Mouse (Mus musculus) lung, embryonic 14.5 days (tissue): ENCODE results near the gene Grid1. TPM values are rescaled to one million over a fixed set of nuclear protein-coding genes. Genes with fewer than 3 reads are reported as not detected.

Source experiments
- ATAC-seq: fragments of 200-750 bp; cut with Nextera tagmentation; 2 replicates; pipeline ENCODE4 v1.8.0; 2017; ENCODE audit warnings: mild to moderate bottlenecking, moderate TSS enrichment, moderate library complexity; ENCODE audit not compliant: insufficient read depth
- DNase-seq: peaks from one replicate; pipeline ENCODE4 v3.0.0-alpha.2; 2015
- H3K27ac ChIP-seq: fragments of 300-500 bp; sonication (generic); 2 replicates; pipeline ENCODE4 v1.5.1; 2014; ENCODE audit warnings: low read depth, mild to moderate bottlenecking, moderate library complexity
- H3K27me3 ChIP-seq: fragments of 300-500 bp; sonication (generic); 2 replicates; pipeline ENCODE4 v1.6.1; 2014; ENCODE audit warnings: low read length, control low read depth; ENCODE audit not compliant: insufficient read depth
- H3K36me3 ChIP-seq: fragments of 300-500 bp; sonication (generic); 2 replicates; pipeline ENCODE4 v1.6.1; 2014; ENCODE audit warnings: control low read depth; ENCODE audit not compliant: insufficient read depth
- H3K4me1 ChIP-seq: fragments of 300-500 bp; sonication (generic); 2 replicates; pipeline ENCODE4 v1.6.1; 2014; ENCODE audit warnings: antibody characterized with exemption, control low read depth; ENCODE audit not compliant: insufficient read depth
- H3K4me2 ChIP-seq: fragments of 300-500 bp; sonication (generic); 2 replicates; pipeline ENCODE4 v1.6.1; 2014; ENCODE audit warnings: mild to moderate bottlenecking
- H3K4me3 ChIP-seq: fragments of 300-500 bp; sonication (generic); 2 replicates; pipeline ENCODE4 v1.5.1; 2014; ENCODE audit warnings: low read depth, low read length
- H3K9ac ChIP-seq: fragments of 300-500 bp; sonication (generic); 2 replicates; pipeline ENCODE4 v1.6.1; 2014
- H3K9me3 ChIP-seq: fragments of 300-500 bp; sonication (generic); 2 replicates; pipeline ENCODE4 v1.6.1; 2016; ENCODE audit warnings: low read depth, low read length, control low read depth
- CTCF ChIP-seq: IDR thresholded peaks from 2 replicates; pipeline ENCODE4 v1.5.1; 2016; ENCODE audit warnings: antibody characterized with exemption, low read depth
- WGBS: fragments of 180-500 bp; shearing (Covaris S2); extraction: QIAGEN DNeasy Blood & Tissue Kit; methylation state at CpG from one replicate; pipeline ENCODE4 v1.1.7; 2014; 5-methylcytosine and 5-hydroxymethylcytosine counted together
- polyA plus RNA-seq: library from polyadenylated mRNA; unstranded; fragments of >200 nt; fragmentation: Nextera tagmentation; extraction: Ambion mirVana; gene quantifications from 2 replicates; pipeline ENCODE4 v1.2.1, GENCODE M21; 2014

The Grid1 gene
- polyA plus RNA-seq, 1 experiment from 2014 or later, result 0.13 TPM

- no peak for TF ChIP-seq CTCF
- 80% methylated on average over 14 of the region's 14 CpGs for WGBS
- no peak for ATAC-seq
Observed at GRCm38 (mm10) chr14:34944390-34944979, 124.6 kb downstream of the Grid1 start.

GRCm38 (mm10) chr14:34945471-34946313 is 125.8 kb downstream of the Grid1 start:
- no peak for ATAC-seq
- no peaks in the 10 kb centered on the region for H3K27me3 ChIP-seq
- WGBS, result 81% methylated on average over 17 of the region's 17 CpGs
- H3K9me3 ChIP-seq, result no peaks in the 10 kb centered on the region
- no peak overlapping the region for H3K4me3 ChIP-seq
- no peaks in the 10 kb centered on the region for H3K36me3 ChIP-seq
- no peaks in the 10 kb centered on the region for H3K4me1 ChIP-seq
- no peak overlapping the region for H3K4me2 ChIP-seq
- H3K27ac ChIP-seq, result no peak overlapping the region
- DNase-seq, result no peak
- no peak overlapping the region for H3K9ac ChIP-seq
- TF ChIP-seq CTCF, result no peak

More at GRCm38 (mm10) chr14:34944390-34944979, 124.6 kb downstream of the Grid1 start:
- no peak for DNase-seq
- no peaks in the 10 kb centered on the region for H3K27me3 ChIP-seq
- no peak overlapping the region for H3K4me3 ChIP-seq
- H3K4me1 ChIP-seq, result no peaks in the 10 kb centered on the region
- no peak overlapping the region for H3K9ac ChIP-seq
- H3K27ac ChIP-seq, result no peak overlapping the region
- H3K9me3 ChIP-seq, result no peaks in the 10 kb centered on the region
- H3K4me2 ChIP-seq, result no peak overlapping the region
- no peaks in the 10 kb centered on the region for H3K36me3 ChIP-seq

- DNase-seq (no peak), ATAC-seq (no peak)
- no peak for TF ChIP-seq CTCF
- H3K27me3 ChIP-seq, result no peaks in the 10 kb centered on the region
- no peaks in the 10 kb centered on the region for H3K4me1 ChIP-seq
- WGBS, result 80% methylated on average over 2 of the region's 2 CpGs
- no peak overlapping the region for H3K4me2 ChIP-seq
- H3K27ac ChIP-seq, result no peak overlapping the region
- H3K9me3 ChIP-seq, result no peaks in the 10 kb centered on the region
- no peak overlapping the region for H3K4me3 ChIP-seq
- H3K36me3 ChIP-seq, result no peaks in the 10 kb centered on the region
- no peak overlapping the region for H3K9ac ChIP-seq
Observed at GRCm38 (mm10) chr14:34946314-34946583, 126.3 kb downstream of the Grid1 start.

- WGBS, result 71% methylated on average over 6 of the region's 6 CpGs
- ATAC-seq (no peak), DNase-seq (no peak)
- no peak for TF ChIP-seq CTCF
- Histone ChIP-seq H3K4me3 (no peak overlapping the region), H3K9me3 (no peaks in the 10 kb centered on the region), H3K27ac (no peak overlapping the region), H3K27me3 (no peaks in the 10 kb centered on the region), H3K4me2 (no peak overlapping the region), H3K4me1 (no peaks in the 10 kb centered on the region), H3K36me3 (no peaks in the 10 kb centered on the region), H3K9ac (no peak overlapping the region)
Observed at GRCm38 (mm10) chr14:34948249-34948648, 128.3 kb downstream of the Grid1 start.

- no peak for TF ChIP-seq CTCF
- no peak for ATAC-seq
- H3K27ac ChIP-seq, result no peak overlapping the region
- no peak for DNase-seq
- no peaks in the 10 kb centered on the region for H3K27me3 ChIP-seq
- no peaks in the 10 kb centered on the region for H3K4me1 ChIP-seq
- 49% methylated on average over 3 of the region's 3 CpGs for WGBS
- no peak overlapping the region for H3K9ac ChIP-seq
- no peak overlapping the region for H3K4me3 ChIP-seq
- H3K4me2 ChIP-seq, result no peak overlapping the region
- H3K9me3 ChIP-seq, result no peaks in the 10 kb centered on the region
- no peaks in the 10 kb centered on the region for H3K36me3 ChIP-seq
Observed at GRCm38 (mm10) chr14:34952311-34952710, 132.4 kb downstream of the Grid1 start.

- WGBS, result 84% methylated on average over 9 of the region's 9 CpGs
- Histone ChIP-seq H3K27ac (no peak overlapping the region), H3K4me2 (no peak overlapping the region), H3K4me1 (no peaks in the 10 kb centered on the region), H3K27me3 (no peaks in the 10 kb centered on the region), H3K9me3 (no peaks in the 10 kb centered on the region), H3K36me3 (no peaks in the 10 kb centered on the region), H3K4me3 (no peak overlapping the region), H3K9ac (no peak overlapping the region)
- no peak for TF ChIP-seq CTCF
- DNase-seq (no peak), ATAC-seq (no peak)
Observed at GRCm38 (mm10) chr14:34953566-34953965, 133.7 kb downstream of the Grid1 start.

- DNase-seq (no peak), ATAC-seq (no peak)
- 65% methylated on average over 1 of the region's 1 CpGs for WGBS
- H3K36me3 ChIP-seq, result no peaks in the 10 kb centered on the region
- TF ChIP-seq CTCF, result no peak
- no peaks in the 10 kb centered on the region for H3K27me3 ChIP-seq
- H3K4me1 ChIP-seq, result no peaks in the 10 kb centered on the region
- no peak overlapping the region for H3K4me3 ChIP-seq
- no peak overlapping the region for H3K4me2 ChIP-seq
- no peak overlapping the region for H3K9ac ChIP-seq
- H3K9me3 ChIP-seq, result no peaks in the 10 kb centered on the region
- H3K27ac ChIP-seq, result no peak overlapping the region
Observed at GRCm38 (mm10) chr14:34955689-34956088, 135.8 kb downstream of the Grid1 start.
